Mouse (Mus musculus): Measurements from ENCODE around the gene Ccdc126.

Ccdc126 gene

GRCm38 (mm10) chr6:49343737-49344469, 24.8 kb downstream of the Ccdc126 start:
- DNase-seq (ENCODE audit: low spot score in 2 of 2): no peak

GRCm38 (mm10) chr6:49349826-49350225, 30.8 kb downstream of the Ccdc126 start:
- DNase-seq (ENCODE audit: low spot score in 2 of 2): no peak

- DNase-seq (ENCODE audit: low spot score in 2 of 2): no peak
Observed at GRCm38 (mm10) chr6:49354613-49355012, 35.5 kb downstream of the Ccdc126 start.

GRCm38 (mm10) chr6:49355171-49355570, 36.1 kb downstream of the Ccdc126 start:
- DNase-seq (ENCODE audit: low spot score in 2 of 2): no peak

GRCm38 (mm10) chr6:49360420-49360819, 41.3 kb downstream of the Ccdc126 start:
- DNase-seq (ENCODE audit: low spot score in 2 of 2): no peak

GRCm38 (mm10) chr6:49367159-49368054, 48.3 kb downstream of the Ccdc126 start, which contains the start of gene Fam221a:
Gene Fam221a, plus strand, starts transcription at chr6:49367739.
- DNase-seq (ENCODE audit: low spot score in 2 of 2): peak; percentile 13 to 34

- no peak for DNase-seq (ENCODE audit: low spot score in 2 of 2)
Observed at GRCm38 (mm10) chr6:49368212-49368611, 49.1 kb downstream of the Ccdc126 start.

- no peak for DNase-seq (ENCODE audit: low spot score in 2 of 2)
Observed at GRCm38 (mm10) chr6:49372705-49373104, 53.6 kb downstream of the Ccdc126 start.

GRCm38 (mm10) chr6:49373943-49374342, 54.9 kb downstream of the Ccdc126 start:
- DNase-seq (ENCODE audit: low spot score in 2 of 2): no peak

- DNase-seq (ENCODE audit: low spot score in 2 of 2): no peak
Observed at GRCm38 (mm10) chr6:49378328-49378727, 59.3 kb downstream of the Ccdc126 start.

All from frontal cortex, postnatal 25 days (tissue).